Mouse (Mus musculus) megakaryocyte, embryonic 14.5 days (primary cell): ENCODE measurements around the gene Sema6d.

Source experiments
- FLI1 ChIP-seq: IDR thresholded peaks from 2 replicates; pipeline ENCODE4 v1.6.1; 2012; ENCODE audit warnings: low read length, inconsistent platforms, mixed read lengths
- GATA1 ChIP-seq: IDR thresholded peaks from 3 replicates; pipeline ENCODE4 v1.6.1; 2012; ENCODE audit warnings: mixed read lengths, low read length, inconsistent platforms, borderline replicate concordance

DNA sequence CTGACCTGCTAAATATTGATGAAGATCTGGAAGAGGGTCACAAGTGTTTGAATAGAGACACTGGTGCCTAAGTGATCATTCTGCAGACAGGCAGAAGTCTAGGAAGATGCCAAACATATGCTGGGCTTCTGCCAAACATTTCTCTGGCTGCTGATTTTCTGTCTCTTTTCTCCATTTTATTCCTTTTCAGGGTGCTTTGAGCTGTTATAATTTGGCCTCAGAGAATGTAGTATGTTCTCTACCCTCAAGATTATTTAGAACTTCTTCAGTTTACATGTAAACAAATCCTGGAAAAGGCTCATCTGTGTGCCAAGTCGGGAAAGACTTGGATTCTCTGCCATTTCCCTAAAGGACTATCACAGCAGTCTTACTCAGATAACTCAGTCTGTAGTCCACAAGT is 406.0 kb downstream of the Sema6d start:
- no peak for TF ChIP-seq GATA1
- TF ChIP-seq FLI1 = no peak
